Mouse (Mus musculus) induced T-regulatory cell, adult 2 months (primary cell): Measurements from ENCODE around the gene Med23.
A peak's percentile ranks its signal among the peaks of the same experiment; 100 is the strongest.

Experiments used
- DNase-seq: peaks from one replicate; pipeline ENCODE4 v3.0.0-alpha.2; 2012; ENCODE audit warnings: low read depth

The Med23 gene

DNA sequence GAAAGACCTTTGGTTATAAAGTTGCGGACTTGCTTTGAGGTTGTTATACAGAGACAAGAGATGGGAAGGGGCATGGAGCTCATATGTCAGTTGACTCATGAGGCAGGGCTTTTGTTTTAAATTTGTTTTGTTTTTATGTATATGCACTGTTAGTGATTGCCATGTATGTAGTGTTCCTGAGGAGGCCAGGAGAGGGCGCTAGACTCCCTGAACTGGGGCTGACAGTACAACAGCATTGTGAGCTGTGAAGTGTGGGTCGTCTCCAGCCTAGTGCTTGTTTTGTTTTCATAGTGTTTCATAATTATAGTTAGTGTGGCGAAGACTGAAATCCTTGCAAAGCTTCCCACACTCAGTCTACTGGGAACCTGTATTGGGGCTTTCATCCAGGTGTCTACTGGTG lies 3.8 kb downstream of the Med23 start:
- DNase-seq, result peak; percentile 36

GRCm38 (mm10) chr10:24886008-24886407 lies 16.2 kb downstream of the Med23 start:
- peak; percentile 38 for DNase-seq

DNA sequence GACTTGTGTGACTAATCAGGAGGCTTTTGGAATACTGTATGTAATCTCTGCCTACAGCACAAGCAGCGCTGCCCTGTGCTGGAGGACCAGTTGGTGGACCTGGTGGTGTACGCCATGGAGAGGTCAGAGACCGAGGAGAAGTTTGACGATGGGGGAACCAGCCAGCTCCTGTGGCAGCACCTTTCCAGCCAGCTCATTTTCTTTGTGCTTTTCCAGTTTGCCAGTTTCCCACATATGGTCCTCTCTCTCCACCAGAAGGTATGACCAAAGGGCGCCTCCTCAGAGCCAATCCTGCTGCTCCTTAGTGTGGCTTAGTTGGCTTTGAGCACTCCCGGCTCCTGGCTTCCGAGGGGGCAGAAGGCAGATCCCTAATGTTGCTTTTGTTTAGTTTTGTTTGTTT lies 18.6 kb downstream of the Med23 start:
- no peak for DNase-seq

GRCm38 (mm10) chr10:24895927-24896326 lies 26.1 kb downstream of the Med23 start:
- DNase-seq, result peak; percentile 6

DNA sequence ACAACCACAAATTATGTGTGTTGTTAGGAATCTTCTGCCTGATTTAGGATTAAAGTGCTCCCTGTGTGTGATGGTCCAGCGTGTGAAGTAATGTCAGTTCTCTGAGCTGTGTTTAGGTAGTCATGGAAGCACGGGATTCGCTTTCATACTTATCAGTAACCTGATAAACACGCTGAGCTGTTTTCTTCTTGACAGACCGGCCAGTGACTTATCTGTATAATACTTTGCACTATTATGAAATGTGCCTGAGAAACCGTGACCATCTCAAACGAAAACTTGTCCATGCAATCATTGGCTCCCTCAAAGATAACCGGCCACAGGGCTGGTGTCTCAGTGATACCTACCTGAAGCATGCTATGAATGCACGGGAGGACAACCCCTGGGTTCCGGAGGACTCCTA lies 35.8 kb downstream of the Med23 start:
- no peak for DNase-seq

DNA sequence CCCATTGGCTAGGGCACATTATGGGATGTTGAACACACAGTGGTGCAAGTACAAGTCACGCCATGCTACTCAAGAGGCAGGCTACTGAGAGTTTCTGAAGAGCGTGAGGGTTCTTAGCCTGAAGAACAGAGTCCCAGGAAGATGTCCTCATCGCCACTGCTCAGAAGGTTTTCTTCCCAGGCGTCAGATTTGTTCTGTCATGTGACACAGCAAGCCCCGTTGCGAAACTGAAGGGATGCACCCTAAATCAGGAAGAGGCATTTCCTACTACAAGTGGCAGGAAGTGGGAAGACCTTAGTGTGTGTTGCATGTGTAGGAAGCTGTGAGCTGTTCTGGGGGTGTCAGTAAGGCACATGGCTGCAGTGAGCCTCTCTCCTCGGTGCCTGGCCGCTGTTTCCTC lies 41.4 kb downstream of the Med23 start:
- DNase-seq, result no peak

DNA sequence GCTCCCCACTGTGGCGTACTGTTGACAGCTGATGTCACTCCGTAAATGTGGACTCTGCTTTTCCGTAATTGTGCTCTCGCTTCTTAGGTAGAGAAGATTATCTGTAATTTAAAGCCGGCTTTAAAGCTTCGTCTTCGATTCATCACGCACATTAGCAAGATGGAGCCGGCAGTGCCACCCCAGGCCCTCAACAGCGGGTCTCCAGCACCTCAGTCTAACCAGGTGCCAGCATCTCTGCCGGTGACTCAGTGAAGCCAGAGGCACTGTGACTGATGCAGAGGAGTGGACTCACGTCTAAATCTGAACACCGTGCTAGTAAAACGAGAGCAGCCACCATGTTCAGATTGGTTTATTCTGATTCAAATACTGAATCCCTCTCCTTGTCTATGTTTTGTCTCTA lies 42.8 kb downstream of the Med23 start:
- no peak for DNase-seq

DNA sequence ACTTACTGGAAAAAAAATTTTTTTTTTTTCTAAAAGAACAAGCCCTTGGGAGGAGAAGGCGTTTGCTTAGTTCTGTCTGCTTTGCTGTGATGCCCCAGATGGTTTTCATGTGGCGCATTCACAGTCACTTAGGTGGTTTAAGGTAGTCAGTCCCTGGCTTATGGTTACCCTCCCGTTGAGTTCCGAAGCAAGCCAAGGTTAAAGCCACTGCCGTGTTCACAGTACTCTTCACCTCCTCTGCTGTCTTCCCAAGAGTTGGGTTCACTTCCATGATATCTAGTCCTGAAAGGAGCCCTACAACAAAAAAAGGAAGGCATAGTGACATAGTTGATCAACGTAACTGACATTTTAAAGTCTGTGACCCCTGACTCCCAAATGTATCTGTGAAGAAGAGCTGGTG lies 45.7 kb downstream of the Med23 start:
- DNase-seq, result no peak

- DNase-seq, result no peak
Measured at GRCm38 (mm10) chr10:24922977-24923376, 53.2 kb downstream of the Med23 start.

- DNase-seq, result no peak
Measured at GRCm38 (mm10) chr10:24924296-24924695, 54.5 kb downstream of the Med23 start.

DNA sequence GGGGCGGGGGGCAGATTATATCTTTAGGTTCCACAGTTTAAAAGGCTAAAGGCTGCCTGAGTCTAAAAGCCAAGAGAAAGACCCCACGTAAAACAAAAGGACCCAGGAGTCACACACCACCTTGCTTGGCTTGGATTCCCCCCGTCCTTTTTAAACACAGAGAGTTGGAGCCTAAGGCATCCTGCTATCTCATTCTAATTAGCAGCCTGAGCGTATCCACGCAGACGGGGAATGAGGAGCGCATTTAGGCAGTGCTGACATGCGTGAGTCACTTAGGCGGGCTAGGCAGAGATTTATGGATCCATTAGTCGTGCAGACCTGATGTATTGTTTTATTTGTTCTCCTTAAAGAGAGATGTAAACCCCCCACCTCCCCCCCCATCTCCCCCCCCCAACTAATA lies 56.6 kb downstream of the Med23 start:
- DNase-seq, result no peak

- no peak for DNase-seq
Measured at GRCm38 (mm10) chr10:24926962-24927720, 57.4 kb downstream of the Med23 start, which contains the start of gene Arg1. Gene Arg1, minus strand, starts transcription at chr10:24927484.

GRCm38 (mm10) chr10:24928072-24928471 lies 58.3 kb downstream of the Med23 start:
- peak; percentile 37 for DNase-seq

DNA sequence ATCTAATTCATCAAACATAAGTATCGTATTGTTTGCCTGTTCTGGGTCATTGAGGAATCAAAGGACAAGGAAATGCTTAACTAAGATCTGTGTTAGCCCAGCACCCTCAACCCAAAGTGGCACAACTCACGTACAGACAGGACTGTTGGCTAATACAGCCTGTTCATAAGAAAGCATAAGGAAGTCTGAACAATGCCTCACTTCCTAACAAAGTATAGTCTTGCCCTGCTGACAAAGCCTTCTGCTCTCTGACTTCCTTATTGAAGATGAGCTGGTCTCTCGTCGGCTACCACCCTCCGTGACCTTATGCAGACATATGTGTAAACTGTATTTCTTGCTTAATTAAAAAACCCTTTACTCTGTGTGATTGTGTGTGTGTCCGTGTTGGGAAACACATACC lies 60.4 kb downstream of the Med23 start:
- no peak for DNase-seq

DNA sequence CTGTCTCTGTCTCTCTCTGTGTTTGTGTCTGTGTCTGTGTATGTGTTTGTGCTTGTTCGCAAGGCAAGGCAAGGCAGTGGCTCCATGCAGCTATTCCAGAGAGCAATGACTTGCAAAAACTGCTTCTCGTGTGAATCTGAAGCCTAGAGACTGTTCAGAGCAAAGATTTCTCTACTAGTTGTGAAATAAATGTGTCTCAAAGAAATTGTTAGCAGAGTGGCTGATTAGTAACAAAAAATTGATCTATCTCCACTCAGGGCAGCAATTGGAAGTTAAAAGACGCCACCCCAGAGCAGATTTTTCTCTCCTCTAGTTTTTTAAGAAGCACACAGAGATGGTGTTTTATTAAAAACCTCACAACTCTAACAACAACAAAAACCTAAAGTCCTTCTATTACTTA lies 78.1 kb downstream of the Med23 start:
- no peak for DNase-seq

GRCm38 (mm10) chr10:24948278-24948677 lies 78.5 kb downstream of the Med23 start:
- DNase-seq, result no peak

DNA sequence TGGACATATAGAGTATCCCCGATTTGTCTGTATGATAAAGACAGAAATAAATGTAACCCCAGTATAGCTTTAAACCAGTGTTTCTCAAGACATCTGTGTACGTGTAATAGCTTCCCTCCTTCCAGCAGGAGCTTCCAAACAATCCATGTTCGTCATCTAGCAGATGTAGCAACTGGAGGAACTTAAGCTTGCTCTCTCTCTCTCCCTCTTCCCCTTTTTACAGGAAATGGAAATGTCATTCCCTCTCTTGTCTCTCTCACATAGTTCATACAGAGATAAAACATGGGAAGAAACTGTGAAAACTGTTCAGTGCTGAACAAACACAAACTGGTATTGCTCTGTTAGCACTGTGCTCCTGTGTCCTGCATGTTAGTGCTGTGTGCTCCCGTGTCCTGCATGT lies 80.4 kb downstream of the Med23 start:
- no peak for DNase-seq

- DNase-seq, result no peak
Measured at GRCm38 (mm10) chr10:24951575-24951974, 81.8 kb downstream of the Med23 start.

DNA sequence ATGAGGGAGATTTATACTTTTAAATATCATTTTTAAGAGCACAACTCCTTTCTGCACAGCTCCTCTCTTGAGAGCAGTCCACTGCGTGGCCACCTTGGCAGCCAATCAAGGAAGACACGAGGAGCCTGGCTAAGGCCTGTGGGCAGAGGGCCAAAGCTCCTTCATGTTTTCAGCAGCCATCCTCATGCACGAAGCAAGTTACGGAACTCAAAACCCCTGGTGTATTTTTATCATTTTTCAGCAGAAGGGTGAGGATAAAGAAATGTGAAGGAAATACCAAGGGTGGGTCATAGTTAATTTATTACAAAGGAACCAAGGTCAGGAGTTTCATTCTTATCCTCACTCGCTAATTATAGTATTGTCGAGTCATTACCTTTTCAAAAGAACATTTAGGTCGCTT lies 82.8 kb downstream of the Med23 start:
- no peak for DNase-seq

- DNase-seq, result peak; percentile 17
Measured at GRCm38 (mm10) chr10:24953876-24954275, 84.1 kb downstream of the Med23 start.

DNA sequence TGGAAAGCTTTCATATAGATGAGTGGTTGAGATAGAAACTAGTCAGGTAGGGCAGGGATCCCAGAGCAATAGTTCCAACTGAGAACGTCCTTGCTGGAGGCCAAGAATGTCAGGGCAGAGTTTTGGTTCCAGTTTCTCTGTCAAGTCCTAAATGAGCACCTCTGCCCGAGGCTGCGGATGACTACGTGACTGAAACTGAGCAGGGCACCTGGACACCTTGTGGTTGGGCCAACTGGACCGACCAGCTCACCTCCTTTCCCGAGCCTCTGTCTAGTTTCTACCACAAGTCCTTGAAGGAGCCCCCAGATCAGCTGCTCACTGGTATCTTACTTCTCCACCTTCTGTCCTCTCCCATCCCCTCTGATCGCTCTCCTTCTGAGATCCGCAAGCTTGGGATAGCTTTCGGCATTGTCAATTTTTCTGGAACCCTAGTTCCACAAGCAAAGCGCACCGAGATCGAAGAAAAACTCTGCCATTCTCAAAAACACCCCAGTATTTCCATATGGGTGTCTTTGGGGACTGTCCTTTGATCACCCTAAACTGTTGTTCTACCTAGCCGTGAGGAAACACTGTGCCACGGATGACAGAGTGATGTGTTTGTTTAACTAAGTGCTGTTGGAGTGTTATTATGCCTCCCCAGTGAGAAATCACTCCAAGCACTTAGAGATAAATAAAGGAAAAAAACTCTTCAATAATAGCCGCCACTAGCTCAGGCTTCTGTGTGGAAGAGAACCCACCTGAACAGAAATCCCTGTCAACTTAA lies 88.7 kb downstream of the Med23 start:
- DNase-seq, result no peak

- no peak for DNase-seq
Measured at GRCm38 (mm10) chr10:24959043-24959916, 89.5 kb downstream of the Med23 start.

- DNase-seq, result peak; percentile 61
Measured at GRCm38 (mm10) chr10:24961112-24961511, 91.3 kb downstream of the Med23 start.
